Mouse (Mus musculus) midbrain, postnatal 0 days (tissue): Measurements from ENCODE around the gene Thap8. TPM values are rescaled to one million over a fixed set of nuclear protein-coding genes. Genes with fewer than 3 reads are reported as not detected.
A peak's percentile ranks its signal among the peaks of the same experiment; 100 is the strongest.

Experiments
- ATAC-seq: fragments of 200-750 bp; cut with Nextera tagmentation; 2 replicates; pipeline ENCODE4 v1.8.0; 2017; ENCODE audit warnings: moderate number of reproducible peaks, mild to moderate bottlenecking, moderate TSS enrichment, moderate library complexity; ENCODE audit not compliant: low FRiP score
- DNase-seq: peaks from one replicate; pipeline ENCODE4 v3.0.0-alpha.2; 2015; ENCODE audit warnings: low spot score
- H3K27ac ChIP-seq: fragments of 300-500 bp; sonication (generic); 2 replicates; pipeline ENCODE4 v1.5.1; 2014; ENCODE audit warnings: low read depth, mild to moderate bottlenecking, low read length, mixed read lengths
- H3K27me3 ChIP-seq: fragments of 300-500 bp; sonication (generic); 2 replicates; pipeline ENCODE4 v1.6.1; 2014; ENCODE audit warnings: low read length, control low read depth, mixed read lengths; ENCODE audit not compliant: insufficient read depth
- H3K36me3 ChIP-seq: fragments of 300-500 bp; sonication (generic); 2 replicates; pipeline ENCODE4 v1.6.1; 2014; ENCODE audit warnings: low read length, control low read depth, mixed read lengths; ENCODE audit not compliant: insufficient read depth
- H3K4me1 ChIP-seq: fragments of 300-500 bp; sonication (generic); 2 replicates; pipeline ENCODE4 v1.6.1; 2014; ENCODE audit warnings: mild to moderate bottlenecking, control low read depth, antibody characterized with exemption, low read length, mixed read lengths; ENCODE audit not compliant: insufficient read depth
- H3K4me2 ChIP-seq: fragments of 300-500 bp; sonication (generic); 2 replicates; pipeline ENCODE4 v1.6.1; 2014; ENCODE audit warnings: low read depth, mild to moderate bottlenecking, low read length, mixed read lengths; ENCODE audit not compliant: poor library complexity, severe bottlenecking
- H3K4me3 ChIP-seq: fragments of 300-500 bp; sonication (generic); 2 replicates; pipeline ENCODE4 v1.5.1; 2014; ENCODE audit warnings: low read depth, mild to moderate bottlenecking, low read length, moderate library complexity
- H3K9ac ChIP-seq: fragments of 300-500 bp; sonication (generic); replicated peaks from 2 replicates; pipeline ENCODE4 v1.6.1; 2014; ENCODE audit warnings: mild to moderate bottlenecking, low read length, moderate library complexity, mixed read lengths; ENCODE audit not compliant: poor library complexity, severe bottlenecking
- H3K9me3 ChIP-seq: fragments of 300-500 bp; sonication (generic); 2 replicates; pipeline ENCODE4 v1.6.1; 2016; ENCODE audit warnings: low read length, control low read depth
- CTCF ChIP-seq: IDR thresholded peaks from 2 replicates; pipeline ENCODE4 v1.5.1; 2016; ENCODE audit warnings: antibody characterized with exemption, mild to moderate bottlenecking
- WGBS: fragments of 180-500 bp; shearing (Covaris S2); extraction: QIAGEN DNeasy Blood & Tissue Kit; methylation state at CpG from one replicate; pipeline ENCODE4 v1.1.7; 2014; 5-methylcytosine and 5-hydroxymethylcytosine counted together
- polyA plus RNA-seq: library from polyadenylated mRNA; unstranded; fragments of >200 nt; fragmentation: Nextera tagmentation; extraction: Ambion mirVana; gene quantifications from 2 replicates; pipeline ENCODE4 v1.2.1, GENCODE M21; 2015
- total RNA-seq: library from RNA; depleted of rRNA; stranded (reverse); fragments of >200 nt; gene quantifications from 2 replicates; pipeline ENCODE4 v1.2.3, GENCODE M21; 2014

Thap8 gene
- total and polyA plus RNA-seq, 2 experiments from 2014 or later = 0.57 to 0.71 TPM

GRCm38 (mm10) chr7:30296816-30297215 lies 16.9 kb downstream of the Thap8 start:
- H3K4me1 ChIP-seq = peaks cover 11% of the 10 kb centered on the region; the same call in 1 of the 2 replicates
- WGBS = 92% methylated on average over 15 of the region's 15 CpGs
- H3K27ac ChIP-seq = no peak overlapping the region
- no peak overlapping the region for H3K4me2 ChIP-seq
- no peaks in the 10 kb centered on the region for H3K27me3 ChIP-seq
- no peak overlapping the region for H3K4me3 ChIP-seq
- no peak for TF ChIP-seq CTCF
- no peak for ATAC-seq
- no peaks in the 10 kb centered on the region for H3K9me3 ChIP-seq
- peaks cover 60% of the 10 kb centered on the region for H3K36me3 ChIP-seq
- no peak overlapping the region for H3K9ac ChIP-seq
- DNase-seq = no peak

DNA sequence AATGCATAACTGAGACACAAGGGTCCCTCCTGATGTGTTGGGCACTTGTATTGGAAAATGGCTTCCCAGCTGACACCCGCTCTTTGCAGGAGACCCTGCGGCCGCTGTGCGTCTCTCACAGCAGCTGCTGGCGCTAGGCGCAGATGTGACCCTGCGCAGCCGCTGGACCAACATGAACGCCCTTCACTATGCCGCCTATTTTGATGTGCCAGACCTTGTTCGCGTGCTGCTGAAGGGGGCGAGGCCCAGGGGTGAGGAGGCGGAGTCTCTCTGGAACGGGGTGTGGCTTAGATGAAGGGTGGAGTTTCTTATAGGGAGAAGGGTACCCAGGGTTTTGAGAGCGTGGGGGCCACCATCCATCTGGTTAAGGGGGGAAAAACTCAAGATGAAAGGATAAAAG lies 17.4 kb downstream of the Thap8 start:
- DNase-seq (no peak), ATAC-seq (no peak)
- H3K27ac ChIP-seq = no peak overlapping the region
- no peak overlapping the region for H3K9ac ChIP-seq
- 86% methylated on average over 16 of the region's 16 CpGs for WGBS
- H3K4me3 ChIP-seq = no peak overlapping the region
- peaks cover 11% of the 10 kb centered on the region; the same call in 1 of the 2 replicates for H3K4me1 ChIP-seq
- H3K27me3 ChIP-seq = no peaks in the 10 kb centered on the region
- peaks cover 64% of the 10 kb centered on the region for H3K36me3 ChIP-seq
- no peak overlapping the region for H3K4me2 ChIP-seq
- no peaks in the 10 kb centered on the region for H3K9me3 ChIP-seq
- TF ChIP-seq CTCF = no peak

- H3K27me3 ChIP-seq = no peaks in the 10 kb centered on the region
- H3K9me3 ChIP-seq = no peaks in the 10 kb centered on the region
- H3K4me3 ChIP-seq = no peak overlapping the region
- H3K4me2 ChIP-seq = no peak overlapping the region
- peak; percentile 76 for TF ChIP-seq CTCF
- no peak overlapping the region for H3K27ac ChIP-seq
- no peak overlapping the region for H3K9ac ChIP-seq
- 55% methylated on average over 3 of the region's 3 CpGs for WGBS
- ATAC-seq (no peak), DNase-seq (peak; percentile 47)
- H3K36me3 ChIP-seq = peaks cover 78% of the 10 kb centered on the region
- no peaks in the 10 kb centered on the region for H3K4me1 ChIP-seq
These were observed 21.0 kb downstream of the Thap8 start for GRCm38 (mm10) chr7:30300914-30301313.

DNA sequence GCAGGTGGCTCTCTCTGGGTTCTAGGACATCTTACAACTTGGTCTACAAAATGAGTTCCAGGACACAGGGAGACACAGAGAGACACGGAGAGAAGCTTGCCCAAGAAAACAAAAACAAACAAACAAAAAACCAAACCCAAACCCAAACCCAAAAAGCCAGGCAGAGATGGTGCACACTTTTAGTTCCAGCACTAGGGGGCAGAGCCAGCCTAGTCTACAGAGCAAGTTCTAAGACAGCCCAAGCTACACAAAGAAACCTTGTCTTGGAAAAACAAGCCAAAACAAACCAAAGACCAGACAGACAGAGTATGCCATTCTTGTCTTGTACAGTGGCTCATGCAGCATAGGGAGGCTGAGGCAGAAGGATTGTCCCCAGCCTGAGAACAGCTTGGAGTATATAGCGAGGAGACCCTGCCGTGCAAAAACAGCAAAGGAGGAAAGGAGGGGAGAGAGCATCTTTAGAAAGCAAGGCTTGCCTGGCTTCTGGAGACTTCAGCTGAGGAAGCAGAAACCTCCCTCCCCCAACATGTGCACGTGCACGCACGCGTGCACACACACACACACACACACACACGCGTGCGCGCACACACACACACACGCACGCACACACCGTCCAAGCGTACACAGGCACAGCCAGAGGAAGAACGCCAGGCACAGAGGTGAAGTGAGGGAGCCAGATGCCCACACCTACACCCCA lies 26.3 kb downstream of the Thap8 start:
- no peak overlapping the region for H3K27ac ChIP-seq

DNA sequence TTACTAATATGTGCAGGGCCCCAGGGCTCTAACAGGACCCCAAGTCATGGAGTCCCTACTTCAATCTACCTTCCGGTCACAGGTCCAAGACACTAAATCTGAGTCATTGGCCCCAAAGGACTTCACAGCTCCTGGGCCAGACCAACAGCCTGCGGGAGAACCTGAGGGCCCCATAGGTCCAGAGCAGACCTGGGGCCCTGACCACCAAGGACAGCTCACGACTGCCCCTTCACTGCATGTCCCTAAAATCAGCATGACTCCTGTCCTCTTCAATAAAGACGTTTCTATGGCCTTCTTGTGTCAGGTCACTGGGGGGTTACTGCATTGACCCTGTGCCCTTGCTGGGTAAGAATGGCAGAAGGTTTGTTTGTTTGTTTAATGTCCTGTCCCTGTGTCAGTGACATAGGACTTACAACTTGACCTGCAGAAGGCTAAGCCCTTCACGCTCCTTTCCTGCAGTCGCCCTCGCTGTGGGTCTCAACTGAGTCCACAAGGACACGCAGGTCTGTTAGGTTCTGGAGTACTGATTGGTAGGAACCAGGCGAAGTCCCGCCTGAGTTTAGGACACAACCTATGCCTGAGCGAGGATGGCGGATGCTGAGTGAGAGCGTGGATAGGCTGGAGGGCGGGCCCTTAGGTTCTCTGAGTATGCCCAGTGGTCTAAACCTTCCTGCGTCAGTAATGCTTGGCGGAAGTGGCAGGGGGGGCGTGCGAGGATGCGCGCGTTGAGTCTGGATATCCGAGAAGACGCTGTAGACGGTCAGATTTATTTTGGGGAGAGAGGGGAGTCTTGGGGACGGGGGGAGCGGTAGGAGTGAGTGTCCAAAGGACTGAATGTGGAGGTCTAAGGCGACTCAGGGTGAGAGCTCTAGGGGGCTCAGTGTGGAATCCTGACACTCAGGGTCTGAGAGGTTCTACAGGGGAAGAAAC lies 28.4 kb downstream of the Thap8 start, which contains the start of gene Alkbh6:
TSS of gene Alkbh6 (plus strand) at position 642 of the 930 bp plus-strand sequence.
- TF ChIP-seq CTCF = peak; percentile 8; the same call in 1 of the 2 replicates
- DNase-seq (peak; percentile 99), ATAC-seq (peak; percentile 99)
- Histone ChIP-seq H3K27ac (peak within 1 kb of the TSS; percentile 76), H3K36me3 (peaks cover 32% of the 10 kb centered on the region), H3K27me3 (no peaks in the 10 kb centered on the region), H3K9ac (peak within 1 kb of the TSS; percentile 54), H3K4me3 (peak within 1 kb of the TSS; percentile 55), H3K9me3 (no peaks in the 10 kb centered on the region), H3K4me1 (peaks cover 8% of the 10 kb centered on the region; the same call in 1 of the 2 replicates), H3K4me2 (peak within 1 kb of the TSS; percentile 78)
- WGBS = 4% methylated on average over 27 of the region's 27 CpGs

More for the DNA sequence above, 26.3 kb downstream of the Thap8 start:
- peak; percentile 62 for TF ChIP-seq CTCF
- Histone ChIP-seq H3K4me2 (no peak overlapping the region), H3K36me3 (peaks cover 53% of the 10 kb centered on the region), H3K4me3 (no peak overlapping the region), H3K9ac (no peak overlapping the region), H3K27me3 (no peaks in the 10 kb centered on the region), H3K4me1 (peaks cover 8% of the 10 kb centered on the region; the same call in 1 of the 2 replicates), H3K9me3 (no peaks in the 10 kb centered on the region)
- 92% methylated on average over 16 of the region's 16 CpGs for WGBS
- DNase-seq = peak; percentile 46
- no peak for ATAC-seq
